Mouse (Mus musculus): ENCODE measurements around the gene Tmem123. TPM values are rescaled to one million over a fixed set of nuclear protein-coding genes. Genes with fewer than 3 reads are reported as not detected.

Tmem123 gene
- polyA plus RNA-seq, 1 experiment from 2014 or later: 84.2 TPM

DNA sequence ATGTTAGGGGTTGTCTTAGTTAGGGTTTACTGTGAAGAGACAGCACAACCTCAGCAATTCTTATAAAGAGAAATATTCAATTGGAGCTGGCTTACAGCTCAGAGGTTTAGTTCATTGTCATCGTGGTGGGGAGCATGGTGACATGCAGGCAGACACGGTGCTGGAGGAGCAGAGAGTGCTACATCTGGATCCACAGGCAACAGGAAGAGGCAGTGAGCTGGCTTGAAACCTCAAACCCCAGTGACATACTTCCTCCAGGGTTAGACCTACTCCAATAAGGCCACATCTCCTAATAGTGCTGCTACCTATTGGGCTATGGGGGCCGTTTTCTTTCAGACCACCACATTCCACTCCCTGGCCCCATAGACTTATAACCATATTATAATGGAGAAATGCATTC is 12.1 kb downstream of the Tmem123 start:
- Histone ChIP-seq H3K4me2 (no peak overlapping the region), H3K27ac (replicated peaks) (no peak overlapping the region), H3K4me1 (peaks cover 24% of the 10 kb centered on the region), H3K36me3 (peaks cover 73% of the 10 kb centered on the region), H3K4me3 (no peak overlapping the region), H3K27me3 (replicated peaks) (no peaks in the 10 kb centered on the region), H3K9ac (no peak overlapping the region), H3K9me3 (no peaks in the 10 kb centered on the region)
- ATAC-seq (ENCODE audit: extremely low read depth, insufficient number of reproducible peaks, low FRiP score, low TSS enrichment): no peak
- 85% methylated on average over 3 of the region's 3 CpGs for WGBS

DNA sequence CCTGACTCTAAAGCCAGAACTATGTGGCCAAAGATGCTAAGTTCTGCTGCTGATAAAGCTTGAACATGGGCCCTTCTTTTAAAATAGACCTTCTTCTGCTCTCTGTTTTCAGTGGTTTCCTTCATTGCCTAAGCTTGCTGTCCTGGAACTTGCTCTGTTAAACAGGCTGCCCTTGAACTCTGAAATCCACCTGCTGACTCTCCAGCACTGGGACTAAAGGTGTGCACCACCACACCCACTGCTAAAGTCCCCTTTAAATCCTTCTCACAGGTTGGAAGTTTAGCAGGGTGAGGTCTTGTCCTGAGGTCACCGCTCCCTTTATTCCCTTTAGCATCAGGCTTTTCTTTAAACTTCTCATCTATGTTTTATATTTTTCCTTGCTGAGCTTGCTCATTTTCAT is 13.1 kb downstream of the Tmem123 start:
- Histone ChIP-seq H3K36me3 (peaks cover 79% of the 10 kb centered on the region), H3K4me1 (peaks cover 20% of the 10 kb centered on the region), H3K4me3 (no peak overlapping the region), H3K27me3 (replicated peaks) (no peaks in the 10 kb centered on the region), H3K9me3 (no peaks in the 10 kb centered on the region), H3K4me2 (no peak overlapping the region), H3K27ac (replicated peaks) (no peak overlapping the region), H3K9ac (no peak overlapping the region)
- no peak for ATAC-seq (ENCODE audit: extremely low read depth, insufficient number of reproducible peaks, low FRiP score, low TSS enrichment)
- 98% methylated on average over 1 of the region's 1 CpGs for WGBS

DNA sequence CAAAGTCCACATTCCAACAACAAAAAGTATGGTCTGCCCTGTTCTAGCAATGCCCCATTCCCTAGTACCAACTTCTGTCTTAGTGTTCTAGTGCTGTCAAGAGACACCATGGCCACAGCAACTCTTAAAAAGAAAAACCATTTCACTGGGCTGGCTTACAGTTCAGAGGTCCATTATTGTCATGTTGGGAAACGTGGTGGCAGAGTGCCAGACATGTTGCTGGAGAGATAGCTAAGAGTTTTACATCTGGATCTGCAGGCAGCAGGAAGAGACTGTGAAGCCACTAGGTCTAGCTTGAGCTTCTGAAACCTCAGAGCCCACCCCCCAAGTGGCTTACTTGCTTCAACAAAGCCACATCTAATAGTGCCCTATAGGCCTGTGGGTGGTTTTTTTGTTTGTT is 13.8 kb downstream of the Tmem123 start:
- WGBS: 41% methylated on average over 1 of the region's 1 CpGs

DNA sequence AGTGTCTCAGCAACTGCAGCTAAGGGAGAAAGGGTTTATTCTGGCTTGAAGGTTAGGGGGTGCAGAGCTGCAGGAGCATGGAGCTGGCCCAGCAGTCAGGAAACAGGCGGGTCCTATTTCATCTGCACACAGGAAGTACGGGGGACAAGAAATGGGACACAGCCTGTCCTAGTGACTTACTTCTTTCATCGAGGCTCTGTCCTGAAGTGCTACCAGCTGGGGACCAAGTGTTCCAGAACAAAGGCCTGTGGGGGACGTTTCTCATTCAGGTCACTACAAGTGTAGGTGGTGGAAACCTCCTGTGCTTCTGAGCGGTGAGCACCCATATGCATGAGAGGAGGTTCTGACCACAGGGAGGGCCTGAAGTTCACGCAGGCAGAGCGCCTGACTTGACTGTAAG is 14.9 kb downstream of the Tmem123 start:
- Histone ChIP-seq H3K4me2 (no peak overlapping the region), H3K27me3 (replicated peaks) (no peaks in the 10 kb centered on the region), H3K4me1 (peaks cover 12% of the 10 kb centered on the region), H3K36me3 (peaks cover 77% of the 10 kb centered on the region), H3K27ac (replicated peaks) (no peak overlapping the region), H3K9ac (no peak overlapping the region), H3K9me3 (no peaks in the 10 kb centered on the region), H3K4me3 (no peak overlapping the region)
- 86% methylated on average over 7 of the region's 7 CpGs for WGBS
- no peak for ATAC-seq (ENCODE audit: extremely low read depth, insufficient number of reproducible peaks, low FRiP score, low TSS enrichment)

More for the DNA sequence above, 13.8 kb downstream of the Tmem123 start:
- Histone ChIP-seq H3K36me3 (peaks cover 79% of the 10 kb centered on the region), H3K9me3 (no peaks in the 10 kb centered on the region), H3K4me2 (no peak overlapping the region), H3K4me1 (peaks cover 13% of the 10 kb centered on the region), H3K4me3 (no peak overlapping the region), H3K27me3 (replicated peaks) (no peaks in the 10 kb centered on the region), H3K27ac (replicated peaks) (no peak overlapping the region), H3K9ac (no peak overlapping the region)
- ATAC-seq (ENCODE audit: extremely low read depth, insufficient number of reproducible peaks, low FRiP score, low TSS enrichment): no peak

DNA sequence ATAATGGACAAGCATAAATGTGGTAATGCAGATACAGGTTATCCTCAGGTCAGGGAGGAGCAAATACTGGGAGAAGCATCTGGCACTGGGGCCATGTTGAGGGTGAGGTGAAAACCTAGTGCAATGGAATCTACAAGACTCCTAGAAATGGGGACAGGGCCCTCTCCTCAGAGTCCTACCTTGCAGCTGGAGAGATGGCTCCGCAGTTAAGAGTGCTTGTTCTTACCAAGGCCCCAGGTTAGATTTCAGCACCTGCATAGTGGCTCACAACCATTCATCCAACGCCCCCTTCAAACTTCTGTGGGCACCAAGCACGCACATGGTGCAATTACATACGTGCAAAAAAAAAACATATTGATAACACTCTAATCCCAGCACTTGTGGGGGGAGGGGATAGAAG is 15.9 kb downstream of the Tmem123 start:
- no peak overlapping the region for H3K4me3 ChIP-seq
- H3K36me3 ChIP-seq: peaks cover 73% of the 10 kb centered on the region
- peaks cover 17% of the 10 kb centered on the region for H3K4me1 ChIP-seq
- H3K27me3 ChIP-seq (replicated peaks): no peaks in the 10 kb centered on the region
- no peak overlapping the region for H3K9ac ChIP-seq
- no peak for ATAC-seq (ENCODE audit: extremely low read depth, insufficient number of reproducible peaks, low FRiP score, low TSS enrichment)
- H3K27ac ChIP-seq (replicated peaks): no peak overlapping the region
- no peaks in the 10 kb centered on the region for H3K9me3 ChIP-seq
- WGBS: 89% methylated on average over 4 of the region's 4 CpGs
- no peak overlapping the region for H3K4me2 ChIP-seq

DNA sequence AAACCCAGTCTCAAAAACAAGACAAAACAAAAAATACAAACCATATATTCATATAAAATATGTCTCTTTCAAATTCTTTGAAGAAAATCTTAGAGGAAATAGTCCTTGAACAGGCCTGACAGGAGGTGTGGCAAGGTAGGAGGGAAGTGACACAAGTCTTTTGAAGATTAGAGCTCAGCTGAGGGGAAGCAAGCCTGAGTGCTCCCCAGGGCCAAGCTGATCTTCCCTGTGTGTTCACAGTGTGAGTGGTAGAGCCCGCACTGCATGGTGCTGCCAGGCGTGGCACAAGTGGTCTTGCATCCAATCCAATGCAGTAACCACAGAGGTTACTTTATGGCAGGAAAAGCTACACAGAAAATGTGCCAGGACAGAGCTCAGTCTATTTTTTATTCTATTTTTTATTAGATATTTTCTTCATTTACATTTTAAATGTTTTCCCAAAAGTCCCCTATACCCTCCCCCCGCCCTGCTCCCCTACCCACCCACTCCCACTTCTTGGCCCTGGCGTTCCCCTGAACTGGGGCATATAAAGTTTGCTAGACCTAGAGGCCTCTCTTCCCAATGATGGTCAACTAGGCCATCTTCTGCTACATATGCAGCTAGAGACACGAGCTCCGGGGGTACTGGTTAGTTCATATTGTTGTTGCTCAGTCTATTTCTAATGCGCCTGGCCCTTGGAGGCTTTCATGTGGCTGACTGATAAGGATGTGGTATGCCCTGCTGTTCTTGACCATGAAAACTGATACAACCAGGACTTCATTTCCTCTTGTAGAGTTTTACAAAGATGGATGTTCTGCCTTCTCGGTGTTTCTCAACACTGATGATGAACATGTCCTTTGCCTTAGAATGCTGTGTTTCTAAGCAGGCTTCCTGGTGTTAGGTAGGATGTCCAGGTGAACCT is 16.7 kb downstream of the Tmem123 start:
- H3K36me3 ChIP-seq: peaks cover 78% of the 10 kb centered on the region
- no peak overlapping the region for H3K9ac ChIP-seq
- H3K27me3 ChIP-seq (replicated peaks): no peaks in the 10 kb centered on the region
- no peak overlapping the region for H3K27ac ChIP-seq (replicated peaks)
- H3K4me2 ChIP-seq: no peak overlapping the region
- WGBS: 79% methylated on average over 8 of the region's 8 CpGs
- H3K4me1 ChIP-seq: peaks cover 19% of the 10 kb centered on the region
- ATAC-seq (ENCODE audit: extremely low read depth, insufficient number of reproducible peaks, low FRiP score, low TSS enrichment): no peak
- H3K4me3 ChIP-seq: no peak overlapping the region
- H3K9me3 ChIP-seq: no peaks in the 10 kb centered on the region

DNA sequence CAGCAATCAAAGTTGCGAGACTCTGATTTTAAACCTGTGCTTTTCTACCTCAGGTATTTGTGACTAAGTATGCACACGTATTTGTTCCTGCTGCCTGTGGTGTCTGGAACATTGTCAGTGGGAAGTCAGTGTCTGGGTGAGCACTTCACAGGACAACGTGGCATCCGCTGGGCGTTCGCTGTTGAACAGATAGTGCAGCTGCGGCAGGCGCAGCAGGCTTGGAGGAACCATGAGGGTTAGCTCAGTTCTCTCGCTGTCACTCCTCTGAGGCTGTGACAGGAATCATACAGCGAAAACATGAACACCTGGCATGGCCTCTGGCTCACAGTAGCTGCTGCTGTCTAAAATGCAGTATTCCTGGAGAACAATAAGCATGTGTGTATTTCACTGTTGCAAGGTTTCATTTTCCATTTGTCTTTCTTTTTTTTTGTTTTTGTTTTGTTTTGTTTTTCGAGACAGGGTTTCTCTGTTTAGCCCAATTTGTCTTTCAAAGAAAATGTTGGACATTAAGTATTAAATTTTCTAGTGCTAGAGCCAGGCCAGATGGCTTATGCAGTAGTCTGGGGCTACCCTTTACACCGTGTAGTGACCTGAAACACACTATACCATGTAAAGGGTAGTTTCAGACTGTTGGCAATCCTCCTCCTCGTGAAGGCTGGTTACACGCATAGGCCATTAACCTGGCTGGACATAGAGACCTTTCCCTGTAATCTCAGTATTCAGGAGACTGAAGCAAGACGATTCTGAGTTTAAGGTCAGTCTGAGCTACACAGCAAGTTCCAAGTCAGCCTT is 20.2 kb downstream of the Tmem123 start:
- Histone ChIP-seq H3K27ac (replicated peaks) (peak overlapping the region; percentile 13), H3K4me1 (peaks cover 19% of the 10 kb centered on the region), H3K4me2 (no peak overlapping the region), H3K9ac (no peak overlapping the region), H3K4me3 (no peak overlapping the region), H3K36me3 (peaks cover 63% of the 10 kb centered on the region), H3K27me3 (replicated peaks) (no peaks in the 10 kb centered on the region), H3K9me3 (no peaks in the 10 kb centered on the region)
- WGBS: 64% methylated on average over 15 of the region's 15 CpGs
- ATAC-seq (ENCODE audit: extremely low read depth, insufficient number of reproducible peaks, low FRiP score, low TSS enrichment): no peak

DNA sequence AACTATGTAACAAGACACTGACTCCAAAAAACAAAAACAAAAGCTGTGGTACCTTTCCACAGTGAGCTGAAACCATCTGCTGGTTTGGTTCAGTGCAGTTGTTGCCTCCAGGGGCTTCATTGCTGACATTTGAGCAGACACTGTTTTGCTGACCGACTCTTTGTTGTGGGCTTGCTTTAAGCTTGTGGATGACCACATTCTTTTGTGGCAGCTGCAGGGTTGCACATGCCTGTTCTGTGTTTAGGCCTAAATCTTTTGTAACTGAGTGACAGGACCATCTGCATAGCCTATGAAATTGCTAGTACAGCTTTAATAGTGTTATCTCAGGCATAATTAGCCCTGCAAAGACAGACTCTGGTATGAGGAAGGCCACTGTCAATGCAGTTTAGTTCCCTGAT is 20.8 kb downstream of the Tmem123 start:
- Histone ChIP-seq H3K4me1 (peaks cover 19% of the 10 kb centered on the region), H3K9me3 (no peaks in the 10 kb centered on the region), H3K27ac (replicated peaks) (peak overlapping the region; percentile 13; the same call in 1 of the 2 replicates), H3K4me2 (no peak overlapping the region), H3K36me3 (peaks cover 59% of the 10 kb centered on the region), H3K9ac (no peak overlapping the region), H3K4me3 (no peak overlapping the region), H3K27me3 (replicated peaks) (no peaks in the 10 kb centered on the region)
- WGBS: 48% methylated on average over 1 of the region's 1 CpGs
- ATAC-seq (ENCODE audit: extremely low read depth, insufficient number of reproducible peaks, low FRiP score, low TSS enrichment): no peak

DNA sequence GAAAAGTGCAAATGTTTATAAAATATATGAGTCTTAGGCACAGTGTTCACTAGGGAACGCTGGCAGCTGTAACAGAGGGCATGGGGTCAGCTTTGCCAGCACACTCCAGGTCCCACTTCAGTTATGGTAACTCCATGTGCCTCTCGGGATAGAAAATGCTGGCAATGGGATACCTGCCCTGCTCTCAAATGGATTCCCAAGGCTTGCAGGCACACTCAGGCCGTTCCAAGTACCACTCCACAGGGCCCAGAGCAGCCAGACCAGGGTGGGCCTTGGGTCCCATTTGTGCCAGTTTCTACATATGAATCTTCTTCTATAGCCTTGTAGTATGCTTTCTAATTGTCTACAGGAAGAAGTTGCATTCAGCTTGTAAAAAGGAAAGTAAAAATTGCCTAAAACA is 21.6 kb downstream of the Tmem123 start:
- Histone ChIP-seq H3K27me3 (replicated peaks) (no peaks in the 10 kb centered on the region), H3K9me3 (no peaks in the 10 kb centered on the region), H3K27ac (replicated peaks) (no peak overlapping the region), H3K4me3 (no peak overlapping the region), H3K9ac (no peak overlapping the region), H3K36me3 (peaks cover 61% of the 10 kb centered on the region), H3K4me1 (peaks cover 19% of the 10 kb centered on the region), H3K4me2 (no peak overlapping the region)
- no peak for ATAC-seq (ENCODE audit: extremely low read depth, insufficient number of reproducible peaks, low FRiP score, low TSS enrichment)
- WGBS: 87% methylated on average over 3 of the region's 3 CpGs

DNA sequence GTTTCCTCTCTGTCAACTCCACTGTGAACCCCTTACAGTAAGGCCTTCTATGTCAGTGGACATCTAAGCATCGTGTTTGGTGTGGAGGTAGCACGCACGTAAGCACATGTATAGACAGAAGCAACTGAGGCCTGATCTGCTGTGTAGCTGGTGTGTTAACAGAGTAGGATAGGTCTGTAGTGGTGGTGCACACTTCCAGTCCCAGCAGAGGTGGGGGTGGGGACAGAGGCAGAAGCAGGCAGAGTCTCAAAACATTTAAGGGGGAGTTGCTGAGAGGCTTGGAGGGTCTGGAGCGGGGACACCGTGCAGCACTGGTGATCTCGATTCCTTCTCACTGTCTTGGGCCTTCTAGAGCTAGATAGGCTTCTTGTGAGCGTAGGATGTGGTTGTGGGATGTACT is 22.2 kb downstream of the Tmem123 start:
- Histone ChIP-seq H3K4me2 (no peak overlapping the region), H3K9me3 (no peaks in the 10 kb centered on the region), H3K27ac (replicated peaks) (no peak overlapping the region), H3K4me1 (peaks cover 19% of the 10 kb centered on the region), H3K36me3 (peaks cover 64% of the 10 kb centered on the region), H3K27me3 (replicated peaks) (no peaks in the 10 kb centered on the region), H3K4me3 (no peak overlapping the region), H3K9ac (no peak overlapping the region)
- WGBS: 91% methylated on average over 7 of the region's 7 CpGs
- no peak for ATAC-seq (ENCODE audit: extremely low read depth, insufficient number of reproducible peaks, low FRiP score, low TSS enrichment)

DNA sequence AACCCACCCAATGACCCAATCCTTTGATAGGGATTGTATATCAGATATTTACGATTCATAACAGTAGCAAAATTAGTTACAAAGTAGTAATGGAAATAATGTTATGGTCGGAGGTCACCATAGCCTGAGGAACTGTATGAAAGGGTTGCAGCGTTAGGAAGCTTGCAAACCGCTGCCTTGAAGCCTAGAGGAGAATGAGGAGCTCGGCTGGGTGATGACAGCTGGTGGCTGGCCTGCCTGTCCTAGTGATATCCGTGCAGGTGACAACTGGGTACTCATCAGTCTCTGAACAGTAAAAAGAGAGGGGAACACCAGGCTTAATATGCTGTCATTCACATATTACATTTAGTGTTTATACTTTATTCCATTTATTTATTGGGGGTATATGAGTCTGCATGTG is 24.6 kb downstream of the Tmem123 start:
- Histone ChIP-seq H3K9me3 (no peaks in the 10 kb centered on the region), H3K4me3 (no peak overlapping the region), H3K9ac (no peak overlapping the region), H3K27ac (replicated peaks) (no peak overlapping the region), H3K4me1 (peaks cover 19% of the 10 kb centered on the region), H3K4me2 (no peak overlapping the region; the same call in 1 of the 2 replicates), H3K36me3 (peaks cover 63% of the 10 kb centered on the region), H3K27me3 (replicated peaks) (no peaks in the 10 kb centered on the region)
- ATAC-seq (ENCODE audit: extremely low read depth, insufficient number of reproducible peaks, low FRiP score, low TSS enrichment): no peak
- 69% methylated on average over 6 of the region's 6 CpGs for WGBS

All from heart, embryonic 13.5 days (tissue).